Mouse (Mus musculus) 3134 (cell line): ENCODE results near the gene Optc.
A peak's percentile ranks its signal among the peaks of the same experiment; 100 is the strongest.

ENCODE experiments used
- DNase-seq: peaks from one replicate; pipeline ENCODE4 v3.0.0-alpha.2; 2011; ENCODE audit warnings: low spot score; ENCODE audit not compliant: insufficient read length; ENCODE audit errors: extremely low read depth

The Optc gene

DNA sequence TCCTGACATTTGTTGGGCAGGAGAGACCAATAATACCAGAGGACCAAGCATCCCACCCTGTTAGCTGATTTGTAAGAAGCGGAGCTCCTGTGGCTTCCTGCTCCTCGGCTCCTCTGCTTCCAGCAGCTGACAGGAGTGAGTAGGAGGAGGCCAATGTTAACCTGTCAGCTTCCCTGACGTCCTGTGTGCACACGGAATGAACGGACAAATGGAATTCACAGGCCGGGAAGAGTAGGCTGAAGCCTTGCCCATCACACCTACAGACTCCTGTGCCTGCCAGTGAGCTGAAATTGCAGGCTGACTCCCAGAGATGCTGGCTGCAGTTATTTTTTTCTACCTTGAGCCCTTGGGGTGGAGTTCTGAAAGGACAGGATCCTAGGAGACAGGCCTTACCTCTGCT, 23.7 kb downstream of the Optc start:
- no peak for DNase-seq

DNA sequence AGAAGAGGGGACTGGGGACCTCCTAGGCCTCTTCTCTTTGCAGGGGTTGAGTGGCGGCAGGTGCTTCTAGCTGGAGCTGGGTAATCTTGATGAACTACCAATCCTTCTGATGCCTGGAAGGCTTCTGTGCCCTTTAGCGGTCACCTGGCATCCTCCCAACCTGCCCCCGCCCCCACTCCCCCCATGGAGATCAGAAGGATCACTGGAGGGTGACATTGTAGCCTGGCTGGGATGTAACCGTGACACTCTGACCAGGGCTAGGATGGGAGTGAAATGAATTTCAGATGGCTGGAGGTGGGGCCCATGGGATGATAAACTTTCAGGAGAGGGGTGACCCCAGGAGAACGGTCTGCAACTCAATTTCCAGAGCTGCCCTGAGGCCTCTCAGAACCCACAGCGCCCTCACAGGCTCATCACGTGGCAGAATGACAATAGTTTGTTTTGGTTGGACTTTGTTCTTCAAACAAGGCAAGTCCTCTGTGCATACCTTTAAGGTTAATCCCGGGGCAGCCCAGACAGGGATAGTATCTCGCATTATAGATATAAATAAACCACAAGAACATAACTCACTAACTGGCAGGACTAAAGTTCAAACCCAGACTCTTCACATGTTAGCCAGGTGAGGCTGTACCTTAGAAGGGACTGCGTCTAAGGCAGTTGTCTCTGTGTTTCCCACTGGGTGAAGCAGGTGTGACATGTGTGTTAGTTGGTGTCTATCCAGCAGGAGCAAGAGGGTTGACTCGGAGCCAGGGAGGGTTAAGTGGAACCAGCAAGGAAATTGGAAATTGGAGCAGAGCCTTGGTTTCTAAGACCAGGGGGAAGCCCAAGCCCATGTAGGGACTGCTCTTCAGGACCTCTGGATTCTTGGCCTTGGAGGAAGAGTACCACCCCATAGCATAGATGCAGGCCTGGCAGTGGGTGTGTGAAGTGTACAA, 25.2 kb downstream of the Optc start:
- no peak for DNase-seq

DNA sequence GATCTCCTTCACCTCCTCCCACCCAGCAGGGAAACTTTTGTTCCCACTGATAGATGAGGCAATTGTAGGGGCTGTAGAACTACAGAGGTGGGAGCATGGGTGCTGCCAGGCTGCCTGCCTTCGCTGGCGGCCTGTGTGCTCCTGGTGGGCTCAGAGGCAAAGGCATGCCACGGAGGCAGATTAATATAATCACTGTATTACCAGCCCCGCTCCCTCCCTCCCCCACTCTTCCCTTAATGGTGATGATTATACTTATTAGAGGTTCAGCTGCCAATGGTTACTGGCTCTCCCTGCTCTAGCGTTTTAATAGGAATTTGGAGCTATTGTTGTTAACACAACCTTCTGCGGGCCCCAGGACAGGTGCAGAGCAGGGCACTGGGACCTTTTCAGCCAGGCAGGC, 26.0 kb downstream of the Optc start:
- DNase-seq: no peak

DNA sequence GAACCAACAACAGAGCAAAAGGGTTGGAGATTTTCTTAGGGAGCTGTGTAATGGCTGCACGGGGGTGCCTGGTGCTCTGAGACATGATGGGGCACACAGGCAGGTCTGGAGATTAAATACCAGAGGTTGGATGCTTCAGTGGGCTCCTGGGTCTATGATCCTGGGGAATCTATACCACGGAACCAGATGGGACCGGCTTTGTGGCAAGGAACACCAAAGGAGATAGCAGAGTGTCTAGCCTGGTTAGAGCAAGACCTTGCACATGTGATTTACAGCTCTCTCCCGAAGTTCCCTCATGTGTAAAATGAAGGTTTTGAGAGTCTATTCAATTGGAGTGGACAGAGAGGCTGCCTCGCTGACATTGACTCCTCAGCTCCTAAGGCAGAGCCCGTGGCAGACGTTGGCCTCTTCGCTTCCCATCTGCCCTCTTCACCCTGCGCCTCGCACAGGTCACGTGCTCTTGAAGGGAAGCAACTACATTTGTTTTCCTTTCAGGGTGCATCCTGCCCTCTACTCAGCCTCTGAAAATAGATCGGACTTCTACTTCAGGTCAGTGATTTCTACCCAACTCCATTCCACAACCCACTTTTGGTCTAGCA, 28.9 kb downstream of the Optc start:
- DNase-seq: no peak

- DNase-seq: no peak
Observed at GRCm38 (mm10) chr1:133876936-133877335, 30.9 kb downstream of the Optc start.

DNA sequence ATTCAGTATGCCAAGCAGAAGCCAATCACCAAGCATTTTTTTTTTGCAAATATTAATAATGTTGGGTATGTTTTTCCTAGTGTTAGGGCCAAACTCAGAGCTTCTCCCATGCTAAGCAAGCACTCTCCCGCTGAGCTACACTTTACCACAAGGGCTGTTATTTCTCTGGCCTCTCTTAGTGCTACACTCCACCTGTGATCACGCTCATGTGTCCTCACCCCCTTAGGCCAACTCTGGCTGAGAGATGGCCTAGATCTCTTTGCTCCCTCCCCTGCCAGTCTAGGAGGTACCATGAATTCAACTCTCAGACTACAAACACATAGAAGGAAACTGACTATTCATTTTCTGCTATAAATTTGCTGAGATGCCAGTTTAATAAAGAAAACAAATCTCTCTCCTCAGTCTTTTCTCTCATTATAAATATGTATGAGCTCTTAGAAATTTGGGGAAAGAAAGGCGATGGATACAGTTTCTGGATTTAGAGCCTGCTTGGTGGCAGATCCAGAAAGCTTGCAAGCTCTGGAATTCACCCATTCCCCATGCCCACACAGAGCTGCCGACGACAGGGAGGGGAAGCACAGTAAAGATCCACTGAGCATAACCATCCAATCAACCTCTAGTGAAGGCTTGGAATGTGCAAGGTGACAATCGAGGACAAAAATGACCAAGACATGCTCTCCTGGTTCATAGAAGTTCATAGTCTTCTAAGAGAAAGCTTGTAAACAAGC, 34.5 kb downstream of the Optc start:
- no peak for DNase-seq

GRCm38 (mm10) chr1:133871241-133871640, 36.6 kb downstream of the Optc start:
- no peak for DNase-seq

- no peak for DNase-seq
Observed at GRCm38 (mm10) chr1:133869221-133869620, 38.6 kb downstream of the Optc start.

GRCm38 (mm10) chr1:133863257-133863997, 44.4 kb downstream of the Optc start:
- DNase-seq: no peak

DNA sequence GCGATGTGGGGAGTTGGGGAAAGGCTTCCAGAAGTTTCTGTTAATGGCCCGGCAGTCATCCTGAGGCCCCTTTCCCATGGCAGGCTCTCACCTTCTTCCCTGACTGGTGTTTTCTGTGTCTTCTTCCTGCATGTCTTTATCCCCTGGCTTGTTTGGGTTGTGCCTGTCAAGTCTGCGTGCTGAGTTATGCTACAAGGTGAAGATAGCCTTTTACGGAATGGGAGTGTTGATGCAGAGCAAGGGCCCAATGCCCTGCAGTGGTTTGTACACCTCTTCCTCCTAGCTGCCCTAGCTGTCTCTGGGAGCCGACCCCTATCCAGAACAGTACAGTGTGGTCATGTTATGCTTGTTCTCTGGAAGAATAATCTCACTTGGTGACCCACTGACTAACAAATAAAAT, 46.8 kb downstream of the Optc start:
- no peak for DNase-seq

DNA sequence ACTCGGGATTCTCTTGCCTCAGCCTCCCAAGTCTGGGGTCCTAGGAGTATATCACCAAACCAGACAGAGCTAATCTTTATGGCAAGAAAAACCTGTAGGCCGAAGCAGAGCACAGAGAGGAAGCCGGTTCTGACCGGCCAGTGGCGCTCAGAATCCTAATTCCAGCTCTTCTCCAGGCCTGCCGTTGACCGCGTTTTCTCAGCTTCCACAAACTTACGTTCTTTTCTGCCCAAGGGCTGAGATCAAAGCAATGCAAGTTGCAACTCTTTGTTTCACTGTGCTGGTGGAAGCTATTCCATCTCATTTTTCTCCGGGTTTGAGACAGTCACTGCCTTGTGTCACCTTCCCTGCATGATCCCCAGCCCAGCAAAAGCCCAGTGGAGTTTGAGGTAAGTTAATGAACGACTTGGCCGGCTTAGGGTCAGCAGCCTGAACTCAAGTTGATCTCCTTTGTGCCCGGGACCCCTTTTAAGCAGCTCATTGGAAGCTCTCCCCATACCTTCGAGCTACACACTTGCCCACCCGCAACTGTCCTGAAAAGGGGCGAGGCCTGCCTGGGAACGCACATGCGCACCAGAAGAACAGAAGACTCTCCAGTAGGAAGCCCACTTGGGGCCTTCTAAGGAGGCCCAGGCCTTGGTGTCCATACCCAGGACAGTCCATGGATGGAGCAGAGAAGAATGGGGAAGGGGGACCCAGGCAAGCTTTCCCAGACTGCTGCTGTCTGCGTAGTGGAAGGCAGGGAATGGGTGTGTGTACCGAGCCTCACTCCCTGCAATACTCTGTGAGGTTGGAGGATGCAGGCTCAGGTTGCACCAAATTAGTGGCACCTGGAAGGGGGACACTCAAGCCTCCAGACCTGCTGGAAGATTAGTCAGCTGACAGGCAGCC, 47.7 kb downstream of the Optc start:
- no peak for DNase-seq

GRCm38 (mm10) chr1:133859257-133859656, 48.5 kb downstream of the Optc start:
- no peak for DNase-seq

GRCm38 (mm10) chr1:133857781-133858180, 50.0 kb downstream of the Optc start:
- DNase-seq: no peak

GRCm38 (mm10) chr1:133857171-133857570, 50.6 kb downstream of the Optc start:
- no peak for DNase-seq

GRCm38 (mm10) chr1:133856655-133857054, 51.1 kb downstream of the Optc start:
- no peak for DNase-seq

DNA sequence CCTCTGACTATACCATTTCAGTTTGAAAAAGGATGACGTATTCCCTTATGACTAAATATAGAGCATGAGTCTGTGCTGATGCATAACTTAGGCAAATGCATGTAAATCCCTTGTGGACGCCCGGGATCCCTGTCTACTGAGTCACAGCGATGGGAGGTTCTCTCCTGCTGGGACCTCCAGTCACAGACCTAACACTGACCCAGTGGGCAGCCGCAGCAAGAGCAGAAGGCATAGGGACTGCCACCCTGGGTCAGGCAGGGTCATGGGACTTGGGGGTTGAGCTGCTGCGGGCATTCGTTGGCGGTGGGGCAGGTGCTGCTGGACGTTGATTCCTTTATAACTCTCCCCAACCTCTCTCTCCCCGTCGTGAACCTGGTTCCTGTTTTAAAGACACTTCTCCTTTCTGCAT, 51.7 kb downstream of the Optc start:
- peak; percentile 70 for DNase-seq

- no peak for DNase-seq
Observed at GRCm38 (mm10) chr1:133855274-133856017, 52.4 kb downstream of the Optc start.

DNA sequence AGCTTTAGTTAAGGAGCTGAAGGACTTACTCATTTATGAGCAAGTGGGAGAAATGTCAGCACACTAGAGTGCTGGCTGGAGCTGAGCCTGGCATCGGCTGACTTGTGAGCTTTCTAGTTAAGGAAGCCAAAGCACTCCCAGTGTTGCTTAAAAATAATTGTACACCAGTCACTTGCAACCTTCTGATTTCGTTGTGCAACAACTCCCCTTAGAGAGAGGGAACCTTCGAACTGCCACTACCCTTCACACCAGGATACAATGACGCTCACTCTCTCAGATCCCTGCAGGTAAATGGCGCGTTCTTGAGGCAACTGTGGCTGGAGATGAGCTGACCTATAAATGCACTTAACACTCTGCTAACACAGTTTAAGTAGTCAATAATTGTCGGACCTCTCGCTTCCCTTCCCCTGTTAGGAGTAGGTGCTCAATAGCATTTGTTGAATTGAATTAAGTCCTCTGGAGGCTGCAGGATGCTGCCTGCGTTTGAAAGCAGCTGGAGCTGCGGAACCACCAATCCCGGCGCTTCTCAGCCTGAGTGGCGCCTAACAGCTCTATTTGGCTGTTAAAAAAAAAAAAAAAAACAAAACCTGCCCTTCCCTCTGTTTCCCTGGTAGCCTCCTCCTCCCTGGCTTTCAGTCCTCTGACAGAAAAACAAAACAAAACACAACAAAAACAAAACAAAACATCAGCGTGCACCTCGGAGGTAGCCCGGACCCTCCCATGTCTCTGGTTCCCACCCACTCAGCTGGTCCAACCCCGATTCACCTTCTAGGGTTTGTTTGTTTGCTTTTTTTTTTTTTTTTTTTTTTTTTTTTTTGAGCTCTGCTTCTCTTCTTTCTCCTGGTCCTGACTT, 53.2 kb downstream of the Optc start:
- DNase-seq: no peak
